Mouse (Mus musculus) ES-E14 (cell line): ENCODE results near the gene Tmem8. TPM values are rescaled to one million over a fixed set of nuclear protein-coding genes. Genes with fewer than 3 reads are reported as not detected.
"Not testable (repeated sequence)": the region's sequence is repeated elsewhere in the genome, so short reads cannot be mapped to it uniquely, and the experiment has no call there.

Experiments
- DNase-seq: peaks from one replicate; pipeline ENCODE4 v3.0.0-alpha.2; 2013; ENCODE audit warnings: low read depth, low spot score
- H3K27ac ChIP-seq: 2 replicates; pipeline ENCODE4 v1.5.1; 2012; ENCODE audit warnings: low read depth, mild to moderate bottlenecking, low read length, moderate library complexity, mixed read lengths; ENCODE audit not compliant: poor library complexity, insufficient read depth, severe bottlenecking
- H3K36me3 ChIP-seq: 2 replicates; pipeline ENCODE4 v1.6.1; 2012; ENCODE audit warnings: mild to moderate bottlenecking, low read length, moderate library complexity, mixed read lengths; ENCODE audit not compliant: control insufficient read depth, poor library complexity, insufficient read depth, severe bottlenecking
- H3K4me1 ChIP-seq, 2 experiments: fragments of 150-350 bp in 1 of 2; sonication (generic) in 1 of 2; 2 replicates each; pipeline ENCODE4 v1.6.1; 2012; ENCODE audit warnings: low read length in 2 of 2, mild to moderate bottlenecking in 1 of 2, mixed read lengths in 1 of 2; ENCODE audit not compliant: control insufficient read depth in 2 of 2, insufficient read depth in 2 of 2, poor library complexity in 1 of 2
- H3K4me3 ChIP-seq, 2 experiments: fragments of 150-350 bp in 1 of 2; sonication (generic) in 1 of 2; 2 replicates each; pipeline ENCODE4 v1.5.1; 2012; ENCODE audit warnings: low read length in 2 of 2, low read depth in 1 of 2, mild to moderate bottlenecking in 1 of 2, mixed read lengths in 1 of 2; ENCODE audit not compliant: insufficient read depth in 1 of 2, poor library complexity in 1 of 2, severe bottlenecking in 1 of 2
- H3K9ac ChIP-seq: 2 replicates; pipeline ENCODE4 v1.6.1; 2012; ENCODE audit warnings: low read depth, mild to moderate bottlenecking, low read length, mixed read lengths; ENCODE audit not compliant: poor library complexity, insufficient read depth, severe bottlenecking
- H3K9me3 ChIP-seq: fragments of 150-350 bp; sonication (generic); 2 replicates; pipeline ENCODE4 v1.6.1; 2012; ENCODE audit warnings: low read depth, mild to moderate bottlenecking, low read length; ENCODE audit not compliant: control insufficient read depth, insufficient read depth
- CHD2 ChIP-seq: IDR thresholded peaks from 2 replicates; pipeline ENCODE4 v1.6.1; 2014; ENCODE audit warnings: mild to moderate bottlenecking, low read depth, low read length, inconsistent platforms
- HCFC1 ChIP-seq: IDR thresholded peaks from 2 replicates; pipeline ENCODE4 v1.6.1; 2012; ENCODE audit warnings: low read length, inconsistent platforms, borderline replicate concordance; ENCODE audit not compliant: insufficient read depth
- MAFK ChIP-seq: IDR thresholded peaks from 2 replicates; pipeline ENCODE4 v1.6.1; 2014; ENCODE audit warnings: mild to moderate bottlenecking, low read depth, low read length, inconsistent platforms; ENCODE audit not compliant: insufficient read depth
- ZC3H11A ChIP-seq: IDR thresholded peaks from 2 replicates; pipeline ENCODE4 v1.6.1; 2012; ENCODE audit warnings: low read depth, mild to moderate bottlenecking, inconsistent platforms, low read length, borderline replicate concordance
- ZNF384 ChIP-seq: IDR thresholded peaks from 2 replicates; pipeline ENCODE4 v1.6.1; 2012; ENCODE audit warnings: low read depth, low read length, inconsistent platforms
- in situ Hi-C, 2 experiments: fragments of 600-800 bp; cut with MboI; formaldehyde crosslinking; loops; one replicate each; pipeline ENCODE4 v1.15.1; 2025; ENCODE audit warnings: low sequenced_read_pairs in 2 of 2, inconsistent platforms in 1 of 2; ENCODE audit not compliant: unreplicated experiment in 2 of 2
- total RNA-seq: library from RNA; depleted of rRNA; stranded (reverse); fragments of 300-350 nt; gene quantifications from 2 replicates; pipeline ENCODE4 v1.2.3, GENCODE M21; 2012

Tmem8 gene
- total RNA-seq, 1 experiment: 22.3 TPM

DNA sequence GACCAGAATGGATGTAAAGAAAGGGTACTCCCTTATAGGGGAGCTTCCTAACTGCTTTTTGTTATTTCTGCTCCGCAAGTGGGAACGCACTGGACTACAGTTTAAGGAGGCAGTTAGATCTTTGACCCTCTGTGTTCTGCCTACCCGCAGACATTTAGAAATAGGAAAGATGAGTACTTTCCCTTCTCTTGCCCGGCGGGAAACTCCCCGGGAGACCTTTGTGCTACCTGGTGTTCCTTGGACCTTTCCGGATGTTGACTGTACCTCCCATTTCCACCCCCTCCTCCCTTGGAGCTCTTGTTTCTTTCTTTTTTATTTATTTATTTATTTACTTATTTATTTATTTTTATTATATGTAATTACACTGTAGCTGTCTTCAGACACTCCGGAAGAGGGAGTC is 962 bp downstream of the Tmem8 start:
- peaks cover 7 to 23% of the 10 kb centered on the region in 2 experiments for H3K4me1 ChIP-seq
- H3K27ac ChIP-seq: peak overlapping the region; percentile 83; the same call in 1 of the 2 replicates
- DNase-seq: no peak
- in situ Hi-C loops: no loop called here
- TF ChIP-seq ZC3H11A: no peak
- peak overlapping the region; percentile 76 to 81 for H3K4me3 ChIP-seq
- no peaks in the 10 kb centered on the region for H3K9me3 ChIP-seq
- peaks cover 21% of the 10 kb centered on the region for H3K36me3 ChIP-seq
- peak overlapping the region; percentile 87 for H3K9ac ChIP-seq

DNA sequence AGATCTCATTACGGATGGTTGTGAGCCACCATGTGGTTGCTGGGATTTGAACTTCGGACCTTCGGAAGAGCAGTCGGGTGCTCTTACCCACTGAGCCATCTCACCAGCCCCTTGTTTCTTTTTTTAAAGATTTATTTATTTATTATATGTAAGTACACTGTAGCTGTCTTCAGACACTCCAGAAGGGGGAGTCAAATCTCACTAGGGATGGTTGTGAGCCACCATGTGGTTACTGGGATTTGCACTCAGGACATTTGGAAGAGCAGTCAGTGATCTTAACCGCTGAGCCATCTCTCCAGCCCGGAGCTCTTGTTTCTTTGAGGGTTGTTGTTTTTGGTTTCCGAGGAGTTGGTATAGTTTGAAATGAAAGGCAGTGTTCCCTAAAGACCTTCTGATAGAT is 1.4 kb downstream of the Tmem8 start:
- H3K9ac ChIP-seq: peak overlapping the region; percentile 13; the same call in 1 of the 2 replicates
- H3K9me3 ChIP-seq, in situ Hi-C loops, DNase-seq, H3K27ac ChIP-seq: not testable (repeated sequence)
- H3K4me3 ChIP-seq: peak overlapping the region in 1 of 2 experiments; percentile 81; a peak in 2 of 4 replicates
- H3K36me3 ChIP-seq: peaks cover 25% of the 10 kb centered on the region
- peaks cover 7 to 20% of the 10 kb centered on the region in 2 experiments for H3K4me1 ChIP-seq

- Histone ChIP-seq H3K36me3 (peaks cover 32% of the 10 kb centered on the region), H3K9ac (peak overlapping the region; percentile 28; the same call in 1 of the 2 replicates), H3K27ac (no peak overlapping the region), H3K9me3 (no peaks in the 10 kb centered on the region), H3K4me3 (peak overlapping the region in 1 of 2 experiments; percentile 26; a peak in 2 of 4 replicates), H3K4me1 (peaks cover 6 to 25% of the 10 kb centered on the region in 2 experiments)
- in situ Hi-C loops: no loop called here
- TF ChIP-seq CHD2 (no peak), ZNF384 (no peak), MAFK (no peak), HCFC1 (no peak), ZC3H11A (no peak)
- no peak for DNase-seq
Measured at GRCm38 (mm10) chr17:26115205-26115898, 2.3 kb downstream of the Tmem8 start.

DNA sequence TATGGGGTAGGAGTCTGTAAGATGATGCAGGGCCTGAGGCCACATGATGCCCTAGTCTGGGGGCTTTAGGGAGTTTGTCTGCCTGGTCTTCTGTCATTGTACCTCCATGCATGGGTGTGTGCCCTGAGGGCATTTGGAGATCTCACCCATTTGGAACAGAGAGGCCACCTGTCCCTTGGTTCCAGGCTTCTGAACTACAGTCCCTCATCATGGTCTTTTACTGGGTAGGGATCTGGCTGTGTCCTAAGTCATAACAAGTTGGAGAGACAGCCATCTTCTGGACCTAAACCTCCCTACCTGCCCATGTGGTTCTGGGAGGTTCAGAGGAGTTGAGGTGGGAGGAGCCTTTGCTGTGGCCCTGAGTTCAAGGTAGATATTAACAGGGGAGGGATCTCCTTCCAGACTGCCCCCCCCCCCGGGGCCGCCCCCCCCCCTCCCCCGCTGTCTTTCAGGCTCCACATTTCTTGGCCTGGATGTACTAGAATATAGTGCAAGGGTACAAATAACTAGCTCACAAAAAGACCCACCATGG is 2.9 kb downstream of the Tmem8 start:
- in situ Hi-C loops: no loop called here
- TF ChIP-seq CHD2: no peak
- no peak for TF ChIP-seq MAFK
- H3K36me3 ChIP-seq: peaks cover 39% of the 10 kb centered on the region
- no peaks in the 10 kb centered on the region for H3K9me3 ChIP-seq
- peaks cover 4 to 26% of the 10 kb centered on the region in 2 experiments for H3K4me1 ChIP-seq
- no peak overlapping the region for H3K27ac ChIP-seq
- H3K4me3 ChIP-seq: no peak overlapping the region
- DNase-seq: no peak
- peak overlapping the region; percentile 28; the same call in 1 of the 2 replicates for H3K9ac ChIP-seq
